Mouse (Mus musculus): Measurements from ENCODE around the gene Clk2. TPM values are rescaled to one million over a fixed set of nuclear protein-coding genes. Genes with fewer than 3 reads are reported as not detected.

The Clk2 gene
- polyA plus RNA-seq, 1 experiment, result 12.9 TPM

GRCm38 (mm10) chr3:89203142-89203514 lies 38.5 kb downstream of the Clk2 start:
- Histone ChIP-seq H3K4me3 (replicated peaks) (peak overlapping the region; percentile 94), H3K4me1 (peaks cover 24% of the 10 kb centered on the region), H3K36me3 (replicated peaks; ENCODE audit: low read length) (peaks cover 44% of the 10 kb centered on the region), H3K9me3 (no peaks in the 10 kb centered on the region), H3K27me3 (replicated peaks) (no peaks in the 10 kb centered on the region)
- no peak for TF ChIP-seq GATA1 (IDR thresholded peaks at IDR 0.05; ENCODE audit: borderline replicate concordance, low read length)
- TF ChIP-seq FLI1 (IDR thresholded peaks at IDR 0.05; ENCODE audit: low read length), result no peak

DNA sequence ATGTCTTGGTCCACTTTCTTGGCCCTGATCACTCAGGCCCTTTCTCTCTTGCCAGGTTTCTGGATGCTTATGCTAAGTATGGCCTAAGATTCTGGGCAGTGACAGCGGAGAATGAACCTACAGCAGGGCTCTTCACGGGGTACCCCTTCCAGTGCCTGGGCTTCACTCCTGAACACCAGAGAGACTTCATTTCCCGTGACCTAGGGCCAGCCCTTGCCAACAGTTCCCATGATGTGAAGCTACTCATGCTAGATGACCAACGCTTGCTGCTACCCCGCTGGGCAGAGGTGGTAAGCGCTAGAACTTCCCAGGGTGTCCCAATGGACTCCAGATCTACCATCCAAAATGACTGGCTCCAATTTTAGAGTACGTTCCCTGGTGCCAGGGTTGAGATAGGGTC lies 41.5 kb downstream of the Clk2 start:
- peaks cover 74% of the 10 kb centered on the region for H3K36me3 ChIP-seq (replicated peaks; ENCODE audit: low read length)
- no peak overlapping the region for H3K4me3 ChIP-seq (replicated peaks)
- H3K4me1 ChIP-seq, result peaks cover 34% of the 10 kb centered on the region
- TF ChIP-seq GATA1 (IDR thresholded peaks at IDR 0.05; ENCODE audit: borderline replicate concordance, low read length) (no peak), FLI1 (IDR thresholded peaks at IDR 0.05; ENCODE audit: low read length) (no peak)
- no peaks in the 10 kb centered on the region for H3K9me3 ChIP-seq
- no peaks in the 10 kb centered on the region for H3K27me3 ChIP-seq (replicated peaks)

GRCm38 (mm10) chr3:89206695-89207094 lies 42.1 kb downstream of the Clk2 start:
- H3K36me3 ChIP-seq (replicated peaks; ENCODE audit: low read length), result peaks cover 80% of the 10 kb centered on the region
- no peak for TF ChIP-seq GATA1 (IDR thresholded peaks at IDR 0.05; ENCODE audit: borderline replicate concordance, low read length)
- no peak for TF ChIP-seq FLI1 (IDR thresholded peaks at IDR 0.05; ENCODE audit: low read length)

GRCm38 (mm10) chr3:89208075-89208657 lies 43.6 kb downstream of the Clk2 start:
- H3K27me3 ChIP-seq (replicated peaks), result no peaks in the 10 kb centered on the region
- no peaks in the 10 kb centered on the region for H3K9me3 ChIP-seq
- peaks cover 42% of the 10 kb centered on the region for H3K4me1 ChIP-seq
- TF ChIP-seq FLI1 (IDR thresholded peaks at IDR 0.05; ENCODE audit: low read length) (no peak), GATA1 (IDR thresholded peaks at IDR 0.05; ENCODE audit: borderline replicate concordance, low read length) (no peak)
- H3K4me3 ChIP-seq (replicated peaks), result no peak overlapping the region
- H3K36me3 ChIP-seq (replicated peaks; ENCODE audit: low read length), result peaks cover 84% of the 10 kb centered on the region

More at GRCm38 (mm10) chr3:89206695-89207094, 42.1 kb downstream of the Clk2 start:
- no peaks in the 10 kb centered on the region for H3K27me3 ChIP-seq (replicated peaks)
- no peak overlapping the region for H3K4me3 ChIP-seq (replicated peaks)
- no peaks in the 10 kb centered on the region for H3K9me3 ChIP-seq
- H3K4me1 ChIP-seq, result peaks cover 35% of the 10 kb centered on the region

GRCm38 (mm10) chr3:89208736-89209135 lies 44.1 kb downstream of the Clk2 start:
- H3K27me3 ChIP-seq (replicated peaks), result no peaks in the 10 kb centered on the region
- H3K36me3 ChIP-seq (replicated peaks; ENCODE audit: low read length), result peaks cover 84% of the 10 kb centered on the region
- no peaks in the 10 kb centered on the region for H3K9me3 ChIP-seq
- peaks cover 40% of the 10 kb centered on the region for H3K4me1 ChIP-seq
- H3K4me3 ChIP-seq (replicated peaks), result no peak overlapping the region
- TF ChIP-seq GATA1 (IDR thresholded peaks at IDR 0.05; ENCODE audit: borderline replicate concordance, low read length), result no peak
- no peak for TF ChIP-seq FLI1 (IDR thresholded peaks at IDR 0.05; ENCODE audit: low read length)

DNA sequence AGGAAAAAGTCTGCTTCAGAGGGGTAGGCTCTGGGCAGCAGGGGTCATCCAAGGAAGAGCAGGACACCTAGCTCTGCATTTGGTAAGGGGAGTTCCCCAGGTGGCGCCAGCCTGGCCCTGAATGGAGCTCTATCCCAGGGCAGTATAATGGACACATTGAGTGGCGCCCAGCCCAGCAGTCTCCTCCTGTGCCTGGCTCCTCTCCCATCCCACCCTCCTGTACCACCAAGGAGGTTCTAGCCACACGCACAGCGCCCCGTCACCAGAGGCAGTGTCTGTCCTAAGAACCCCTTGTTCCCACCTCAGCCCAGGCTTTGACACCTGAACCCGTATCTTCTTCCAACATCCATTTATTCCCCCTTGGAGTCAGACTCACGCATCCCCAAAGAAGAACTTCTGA lies 45.1 kb downstream of the Clk2 start:
- peaks cover 74% of the 10 kb centered on the region for H3K36me3 ChIP-seq (replicated peaks; ENCODE audit: low read length)
- H3K27me3 ChIP-seq (replicated peaks), result no peaks in the 10 kb centered on the region
- TF ChIP-seq FLI1 (IDR thresholded peaks at IDR 0.05; ENCODE audit: low read length) (no peak), GATA1 (IDR thresholded peaks at IDR 0.05; ENCODE audit: borderline replicate concordance, low read length) (no peak)
- H3K9me3 ChIP-seq, result no peaks in the 10 kb centered on the region
- peaks cover 41% of the 10 kb centered on the region for H3K4me1 ChIP-seq
- no peak overlapping the region for H3K4me3 ChIP-seq (replicated peaks)

- no peaks in the 10 kb centered on the region for H3K9me3 ChIP-seq
- peaks cover 69% of the 10 kb centered on the region for H3K36me3 ChIP-seq (replicated peaks; ENCODE audit: low read length)
- no peak overlapping the region for H3K4me3 ChIP-seq (replicated peaks)
- peaks cover 1% of the 10 kb centered on the region for H3K27me3 ChIP-seq (replicated peaks)
- no peak for TF ChIP-seq GATA1 (IDR thresholded peaks at IDR 0.05; ENCODE audit: borderline replicate concordance, low read length)
- TF ChIP-seq FLI1 (IDR thresholded peaks at IDR 0.05; ENCODE audit: low read length), result no peak
- peaks cover 46% of the 10 kb centered on the region for H3K4me1 ChIP-seq
Observed at GRCm38 (mm10) chr3:89210162-89210561, 45.6 kb downstream of the Clk2 start.

- TF ChIP-seq FLI1 (IDR thresholded peaks at IDR 0.05; ENCODE audit: low read length) (no peak), GATA1 (IDR thresholded peaks at IDR 0.05; ENCODE audit: borderline replicate concordance, low read length) (no peak)
- Histone ChIP-seq H3K4me3 (replicated peaks) (no peak overlapping the region), H3K4me1 (peaks cover 51% of the 10 kb centered on the region), H3K36me3 (replicated peaks; ENCODE audit: low read length) (peaks cover 64% of the 10 kb centered on the region), H3K9me3 (no peaks in the 10 kb centered on the region), H3K27me3 (replicated peaks) (peaks cover 2% of the 10 kb centered on the region)
Observed at GRCm38 (mm10) chr3:89210731-89211130, 46.1 kb downstream of the Clk2 start.

DNA sequence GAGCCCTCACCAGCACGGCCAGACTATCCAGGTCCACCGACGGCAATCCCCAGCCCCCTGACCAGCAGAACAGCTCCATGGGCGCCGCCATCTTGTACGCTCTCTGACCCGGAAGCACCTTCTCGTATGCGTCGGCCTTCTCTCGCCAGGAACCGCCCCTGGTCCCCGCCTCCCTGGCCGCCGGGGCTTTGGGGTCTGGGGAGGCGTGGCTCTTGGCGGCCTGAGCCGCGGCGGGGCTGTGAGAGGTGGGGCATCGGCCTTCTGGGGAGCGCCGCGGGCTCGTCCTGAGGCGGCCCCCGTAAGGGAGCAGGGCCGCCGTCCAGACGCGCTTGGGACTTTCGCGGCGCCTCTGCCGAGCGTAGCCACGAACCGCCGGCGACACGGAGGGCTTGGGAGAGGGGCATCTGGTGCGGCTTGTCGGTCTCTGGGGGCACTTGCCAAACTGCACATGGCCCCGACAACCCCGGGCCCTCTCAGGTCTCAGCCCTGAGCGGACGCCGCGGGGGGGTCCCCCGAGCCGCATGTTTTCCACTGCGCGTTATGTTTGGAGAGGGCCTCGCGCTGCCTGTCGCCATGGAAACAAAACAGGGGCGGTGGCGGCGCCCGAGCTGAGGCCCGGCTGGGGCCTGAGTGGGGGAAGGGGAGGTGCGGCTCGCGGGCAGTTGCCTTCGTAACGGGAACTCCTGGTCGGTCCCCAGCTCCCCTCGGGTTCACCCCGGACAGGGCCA lies 49.4 kb downstream of the Clk2 start:
- TF ChIP-seq FLI1 (IDR thresholded peaks at IDR 0.05; ENCODE audit: low read length) (no peak), GATA1 (IDR thresholded peaks at IDR 0.05; ENCODE audit: borderline replicate concordance, low read length) (no peak)
- Histone ChIP-seq H3K27me3 (replicated peaks) (peaks cover 26% of the 10 kb centered on the region), H3K4me1 (peaks cover 69% of the 10 kb centered on the region), H3K9me3 (no peaks in the 10 kb centered on the region), H3K4me3 (replicated peaks) (peak overlapping the region; percentile 99), H3K36me3 (replicated peaks; ENCODE audit: low read length) (peaks cover 31% of the 10 kb centered on the region)

GRCm38 (mm10) chr3:89214681-89215411 lies 50.3 kb downstream of the Clk2 start, which contains the start of gene Thbs3:
Gene Thbs3 (plus strand): TSS chr3:89215180.
- Histone ChIP-seq H3K9me3 (no peaks in the 10 kb centered on the region), H3K27me3 (replicated peaks) (peaks cover 33% of the 10 kb centered on the region), H3K36me3 (replicated peaks; ENCODE audit: low read length) (peaks cover 23% of the 10 kb centered on the region), H3K4me1 (peaks cover 75% of the 10 kb centered on the region), H3K4me3 (replicated peaks) (peak within 1 kb of the TSS; percentile 99)
- TF ChIP-seq FLI1 (IDR thresholded peaks at IDR 0.05; ENCODE audit: low read length) (no peak), GATA1 (IDR thresholded peaks at IDR 0.05; ENCODE audit: borderline replicate concordance, low read length) (no peak)
